Mouse (Mus musculus) cerebellum, postnatal 25 days (tissue): Measurements from ENCODE around the gene Dlg5.

Experiments
- DNase-seq, 2 experiments: peaks; one replicate each; pipeline ENCODE4 v3.0.0; 2021; ENCODE audit warnings: mixed read lengths in 2 of 2

The Dlg5 gene

DNA sequence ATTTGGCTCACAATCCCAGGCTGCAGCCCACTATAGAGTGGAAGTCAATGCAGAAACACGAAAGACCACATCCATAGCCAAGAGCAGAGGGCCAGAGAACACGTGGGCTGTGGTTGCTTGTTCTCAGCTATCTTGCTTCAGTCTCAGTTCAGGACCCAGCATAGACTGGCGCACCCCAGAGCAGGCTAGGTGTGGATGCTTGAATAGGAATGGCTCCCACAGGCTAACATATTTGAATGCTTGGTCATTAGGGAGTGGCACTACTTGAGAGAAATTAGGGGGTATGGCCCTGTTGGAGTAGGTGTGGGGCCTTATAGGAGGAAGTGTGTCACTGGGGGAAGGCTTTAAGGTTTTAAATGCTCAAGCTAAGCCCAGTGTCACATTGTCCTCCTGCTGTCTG is 62.8 kb downstream of the Dlg5 start:
- no peak for DNase-seq

DNA sequence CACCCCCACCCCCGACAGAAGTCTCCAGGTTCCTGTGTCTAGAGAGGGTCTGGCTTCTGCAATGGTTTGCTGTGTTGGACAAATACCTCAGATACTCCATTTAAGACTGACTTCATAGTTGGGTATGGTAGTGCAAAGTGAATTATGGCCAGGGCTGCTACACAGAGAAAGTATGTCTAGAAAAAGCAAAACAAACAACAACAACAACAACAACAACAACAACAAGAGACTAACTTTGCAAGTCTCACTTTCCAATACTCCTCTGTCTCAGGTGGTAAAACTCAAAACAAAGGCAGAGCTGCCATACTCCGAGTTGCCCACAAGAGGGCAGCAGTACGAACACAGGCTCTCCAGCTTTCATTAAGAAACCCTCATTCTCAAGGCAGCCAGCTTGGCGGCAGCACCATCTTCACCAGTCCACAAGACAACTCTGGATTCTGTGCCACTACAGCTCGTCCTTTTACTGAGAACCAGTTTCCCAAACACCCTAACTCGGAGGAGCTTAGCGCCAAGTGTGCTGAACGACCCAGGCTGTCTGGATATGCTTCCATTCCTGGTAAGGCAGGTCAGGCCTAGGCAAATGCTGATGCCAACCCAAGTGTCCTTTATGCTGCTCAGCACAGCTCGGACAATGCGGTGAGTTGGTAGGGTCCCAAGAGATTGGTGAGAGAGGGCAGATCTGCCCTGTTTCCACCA is 63.8 kb downstream of the Dlg5 start:
- DNase-seq = peak; percentile 74 to 82

DNA sequence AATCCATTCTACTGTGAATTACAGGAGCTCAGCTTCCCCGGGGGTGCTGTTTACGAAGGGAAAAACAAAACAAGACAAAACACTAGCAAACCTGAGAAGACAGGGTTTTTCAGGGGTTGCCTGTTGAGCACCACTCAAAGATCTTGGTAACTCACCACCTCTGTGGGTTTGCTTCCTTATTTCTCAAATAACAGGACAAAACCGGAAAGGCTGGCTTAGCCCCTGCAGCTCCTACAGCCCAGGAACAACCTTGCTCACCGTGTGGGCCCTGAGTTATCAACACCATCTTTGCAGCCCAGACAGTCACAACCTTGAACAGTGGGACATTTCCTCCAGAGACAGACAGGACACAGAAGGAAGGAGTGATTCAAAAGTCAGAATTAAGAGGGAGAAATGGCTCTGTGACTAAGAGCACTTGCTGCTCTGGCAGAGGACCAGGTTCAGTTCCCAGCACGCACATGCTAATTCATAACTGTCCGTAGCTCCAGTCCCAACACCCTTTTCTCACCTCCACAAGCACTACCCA is 66.2 kb downstream of the Dlg5 start:
- DNase-seq = no peak

DNA sequence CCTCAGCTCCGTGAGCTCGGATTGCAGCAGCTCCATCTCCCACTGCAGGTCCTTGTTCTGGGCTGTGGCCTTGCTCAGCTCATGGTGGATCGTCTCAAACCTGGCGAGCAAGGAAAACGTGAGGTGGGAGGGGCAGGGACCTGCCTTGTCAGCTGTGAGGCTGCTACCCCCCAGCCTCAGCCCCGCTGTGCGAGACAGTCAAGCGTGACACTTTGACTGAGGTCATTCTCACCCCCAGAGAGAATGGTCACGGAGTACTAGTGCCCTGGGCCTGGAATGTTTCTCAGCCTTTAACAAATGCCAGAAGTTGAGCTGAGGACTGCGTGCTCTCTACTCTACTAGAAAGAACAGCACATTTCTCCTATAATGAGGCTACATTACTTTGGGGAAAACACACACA is 69.1 kb downstream of the Dlg5 start:
- no peak for DNase-seq

DNA sequence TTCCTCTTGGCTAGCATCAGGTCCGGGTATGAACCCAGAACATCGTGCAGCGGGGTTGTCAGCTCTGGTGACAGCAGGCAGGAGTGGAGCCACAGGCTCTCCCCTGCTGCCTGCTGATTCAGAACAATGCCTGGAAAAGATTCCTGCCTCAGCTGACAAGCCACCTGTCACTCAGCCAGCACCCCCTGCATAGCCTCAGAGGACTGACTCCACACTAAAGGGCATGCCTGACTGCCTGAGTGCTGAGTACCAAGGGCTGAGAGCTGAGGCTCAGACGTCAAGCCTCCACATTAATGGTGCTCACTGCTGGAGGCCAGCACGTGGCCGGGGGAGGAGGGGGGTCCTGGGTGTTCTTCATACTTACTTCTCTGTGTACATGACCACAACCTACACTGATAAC is 72.4 kb downstream of the Dlg5 start:
- peak in 1 of 2 experiments; percentile 42 for DNase-seq

DNA sequence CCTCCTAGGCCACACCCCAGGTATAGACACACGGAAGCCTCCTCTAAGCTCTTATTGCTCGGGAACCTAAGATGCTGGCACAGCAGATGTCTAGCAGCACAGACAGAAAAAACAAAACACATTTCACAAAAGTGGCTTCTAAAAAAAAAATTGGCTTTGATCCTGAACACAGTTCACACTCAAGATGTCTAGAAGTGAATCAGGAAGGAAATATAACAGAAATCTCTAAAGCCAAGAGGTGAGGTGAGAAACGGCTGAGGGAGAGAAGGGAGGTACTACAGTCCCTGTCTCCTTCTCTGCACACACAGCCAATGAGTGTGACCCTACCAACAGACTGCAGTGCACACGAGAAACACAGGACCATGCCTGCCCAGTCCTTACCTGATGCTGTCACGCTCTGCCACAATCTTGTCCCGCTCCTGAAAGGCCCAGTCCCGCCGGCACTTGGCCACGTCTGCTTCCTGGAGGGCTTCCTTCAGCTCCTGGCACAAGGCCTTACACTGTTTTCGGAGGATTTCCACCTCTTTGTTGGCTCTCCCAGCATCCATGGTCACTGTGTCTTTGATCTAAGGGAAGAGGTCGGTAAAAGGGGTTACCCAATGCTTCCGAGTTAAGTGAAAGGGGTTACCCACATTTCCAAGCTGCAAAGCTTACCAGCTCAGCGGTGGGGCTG is 73.9 kb downstream of the Dlg5 start:
- peak in 1 of 2 experiments; percentile 28 for DNase-seq

DNA sequence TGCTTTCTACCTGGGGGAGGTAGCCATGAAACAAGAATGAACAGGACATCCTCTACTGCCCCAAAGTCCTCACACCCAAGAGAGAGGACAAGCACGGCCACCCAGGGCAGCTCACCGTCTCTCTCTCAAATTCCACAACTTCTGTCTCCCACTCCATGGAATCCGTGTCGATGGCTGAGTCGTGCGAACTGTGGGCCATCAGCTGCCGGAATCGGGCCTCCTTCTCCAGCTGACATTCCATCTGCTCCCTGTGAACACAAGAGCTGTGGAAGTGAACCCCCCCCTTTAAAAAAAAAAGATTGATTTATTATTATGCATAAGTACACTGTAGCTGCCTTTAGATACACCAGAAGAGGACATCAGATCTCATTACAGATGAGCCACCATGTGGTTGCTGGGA is 79.7 kb downstream of the Dlg5 start:
- DNase-seq = peak in 1 of 2 experiments; percentile 27

DNA sequence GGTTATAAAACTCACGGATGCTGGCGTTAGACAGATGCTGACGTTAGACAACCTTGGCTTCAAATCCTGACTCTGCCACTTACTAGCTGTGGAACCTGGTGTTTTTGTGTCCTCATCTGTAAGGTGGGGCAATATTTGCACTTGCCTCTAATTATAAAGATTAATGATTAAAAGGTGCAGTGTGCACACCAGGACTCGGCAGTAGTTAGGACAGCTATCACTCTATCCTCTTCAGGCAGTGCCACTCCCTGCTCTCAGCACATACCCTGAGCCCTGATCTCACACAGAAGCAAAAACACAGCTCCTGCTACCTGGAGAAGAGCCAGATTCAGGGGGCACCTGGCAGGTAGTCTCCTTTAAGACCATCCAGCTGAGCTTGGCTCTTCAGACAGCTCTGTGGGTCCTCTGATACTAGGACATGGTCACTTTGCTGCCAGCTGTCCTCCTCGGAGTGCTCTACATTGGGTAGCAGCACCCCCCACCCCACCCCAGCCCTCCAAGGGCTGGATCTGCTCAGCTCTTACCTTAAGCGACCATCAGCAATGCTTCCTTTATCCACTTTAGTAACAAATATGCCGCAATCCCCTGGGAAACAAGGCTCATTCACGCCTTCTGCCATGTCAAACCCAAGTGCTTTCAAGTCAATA is 80.9 kb downstream of the Dlg5 start:
- DNase-seq = no peak

DNA sequence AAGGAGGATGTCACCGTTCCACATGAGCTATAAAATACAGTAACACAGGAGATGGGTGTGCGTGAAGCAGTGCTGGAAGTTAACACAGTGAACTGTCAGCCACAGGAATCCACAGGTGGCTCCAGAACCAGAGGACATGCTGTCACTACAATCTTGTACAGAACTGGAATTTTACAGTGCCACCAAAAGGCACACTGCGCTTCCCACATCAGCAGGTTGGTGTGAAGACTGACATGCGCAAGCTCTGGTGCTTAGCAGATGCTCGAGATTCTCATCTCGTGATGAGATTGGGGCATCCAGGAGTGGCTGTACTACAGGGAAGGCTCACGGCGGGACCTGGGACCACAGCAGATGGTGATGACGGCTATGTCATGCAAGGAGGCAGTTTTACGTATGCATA is 82.9 kb downstream of the Dlg5 start:
- no peak for DNase-seq

DNA sequence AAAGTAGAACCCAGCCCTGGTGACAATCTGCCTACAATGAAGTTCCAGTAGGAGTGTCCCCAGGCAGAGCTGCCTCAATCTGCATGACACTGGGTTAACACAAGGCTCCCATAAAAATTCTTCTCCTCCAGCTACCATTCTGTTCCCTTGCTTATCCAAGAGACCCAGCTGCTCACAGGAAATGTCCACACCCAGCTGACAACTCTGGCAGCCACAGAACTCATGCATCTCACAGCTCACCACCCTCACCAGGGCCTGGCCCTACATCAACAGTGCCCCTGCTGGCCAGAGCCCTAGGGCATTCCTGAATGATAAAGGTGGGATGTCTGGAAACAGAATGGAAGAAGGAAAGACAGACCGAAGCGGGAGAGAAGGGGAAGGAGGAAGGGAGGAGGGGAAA is 96.8 kb downstream of the Dlg5 start:
- no peak for DNase-seq

DNA sequence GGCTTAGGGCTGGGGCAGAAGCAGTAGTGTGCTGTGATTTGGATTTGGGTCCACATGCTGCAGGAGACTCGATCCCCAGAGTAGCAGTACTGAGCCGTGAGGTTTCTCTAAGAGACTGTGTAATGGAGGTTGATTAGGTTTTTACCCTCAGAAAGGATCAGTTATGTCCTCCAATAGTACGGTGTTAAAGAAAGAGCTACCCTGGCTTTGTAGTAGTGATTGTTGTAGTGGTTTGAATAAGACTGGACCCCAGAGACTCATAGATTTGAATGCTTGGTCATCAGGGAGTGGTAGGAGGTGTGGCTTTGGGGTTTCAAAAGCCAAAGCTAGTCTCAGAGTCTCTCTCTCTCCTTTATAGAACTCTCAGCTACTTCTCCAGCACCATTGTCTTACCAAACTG is 100.9 kb downstream of the Dlg5 start:
- DNase-seq = no peak

DNA sequence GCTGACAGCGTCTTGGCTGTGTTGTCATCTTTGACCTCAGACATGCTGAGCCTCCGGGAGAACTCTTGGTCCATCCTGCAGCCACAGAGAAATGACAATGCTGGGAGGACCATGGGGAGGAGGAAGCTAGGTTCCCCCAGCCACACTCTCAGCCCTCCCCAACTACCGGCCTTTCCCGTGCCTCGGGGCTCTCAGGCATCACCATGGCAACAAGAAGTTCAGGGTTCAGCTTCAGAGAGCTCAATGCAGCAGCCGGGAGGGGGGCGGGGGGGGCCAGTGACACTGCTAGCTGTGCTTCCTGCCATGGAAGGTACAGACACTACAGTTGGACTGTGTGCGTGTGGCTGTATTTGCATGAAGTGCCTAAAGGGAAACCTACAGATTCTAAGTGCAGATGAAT is 101.3 kb downstream of the Dlg5 start:
- no peak for DNase-seq

DNA sequence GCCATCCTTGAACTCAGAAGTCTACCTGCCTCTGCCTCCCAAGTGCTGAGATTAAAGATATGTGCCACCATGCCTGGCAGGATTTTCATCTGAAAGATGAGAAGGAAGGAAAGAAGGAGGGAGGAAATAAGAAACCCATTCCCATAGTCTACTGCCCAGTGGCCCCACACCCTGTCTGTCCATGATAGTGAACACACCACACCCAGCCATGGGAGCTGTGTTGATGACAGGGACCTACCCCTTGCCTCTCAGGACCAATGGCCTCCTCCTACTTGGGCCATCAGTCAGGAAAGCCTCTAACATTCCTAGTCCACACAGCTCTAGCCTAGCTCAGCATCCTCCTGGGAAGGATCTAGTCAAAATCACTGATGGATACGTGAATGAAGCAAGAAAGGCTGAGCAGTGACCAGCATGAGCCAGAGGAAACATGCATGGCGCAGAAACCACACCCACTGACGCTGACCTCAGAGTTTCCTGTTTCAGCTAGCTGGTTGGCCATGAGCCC is 102.7 kb downstream of the Dlg5 start:
- DNase-seq = no peak

DNA sequence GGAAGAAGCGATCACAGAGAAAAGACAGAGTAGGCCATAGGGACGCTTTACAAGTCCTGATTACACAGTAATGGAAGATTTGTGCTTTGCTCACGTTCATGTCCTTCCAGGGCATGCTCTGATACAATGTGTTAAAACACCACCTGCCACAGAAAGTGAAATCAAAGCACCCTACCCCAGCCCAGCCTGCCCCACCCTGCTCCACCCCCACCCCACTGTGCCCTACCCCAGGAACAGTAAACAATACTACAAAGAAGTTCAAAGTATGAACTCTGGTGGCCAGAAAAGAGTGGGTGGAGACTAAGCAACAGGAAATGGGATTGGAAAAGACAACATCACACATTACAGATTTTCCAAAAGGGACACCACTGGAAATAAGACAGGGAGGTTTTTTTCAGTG is 104.0 kb downstream of the Dlg5 start:
- no peak for DNase-seq

DNA sequence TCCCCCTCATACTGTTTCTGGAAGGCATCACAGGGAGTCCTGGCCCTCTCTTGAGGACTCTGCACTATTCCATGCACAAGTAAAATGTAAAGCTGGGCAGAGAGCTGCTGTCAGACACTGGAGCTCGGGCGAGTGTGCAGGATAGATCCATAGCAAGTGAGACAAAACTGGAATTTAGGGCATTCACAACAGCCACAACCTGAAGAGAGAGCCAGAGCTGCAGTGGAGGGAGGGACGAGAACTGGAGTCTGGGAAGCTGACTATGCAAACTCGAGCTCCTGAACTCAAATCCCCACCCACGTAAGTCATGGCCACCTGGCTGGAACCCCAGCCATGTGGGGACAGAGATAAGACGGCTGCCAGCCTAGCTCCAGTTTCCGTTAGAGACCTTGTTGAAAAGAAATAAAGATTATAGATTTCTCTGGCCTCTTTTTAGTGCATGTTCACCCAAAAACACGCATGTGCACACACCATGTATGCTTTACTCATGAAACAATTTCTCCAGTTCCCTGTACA is 105.4 kb downstream of the Dlg5 start:
- DNase-seq = no peak

DNA sequence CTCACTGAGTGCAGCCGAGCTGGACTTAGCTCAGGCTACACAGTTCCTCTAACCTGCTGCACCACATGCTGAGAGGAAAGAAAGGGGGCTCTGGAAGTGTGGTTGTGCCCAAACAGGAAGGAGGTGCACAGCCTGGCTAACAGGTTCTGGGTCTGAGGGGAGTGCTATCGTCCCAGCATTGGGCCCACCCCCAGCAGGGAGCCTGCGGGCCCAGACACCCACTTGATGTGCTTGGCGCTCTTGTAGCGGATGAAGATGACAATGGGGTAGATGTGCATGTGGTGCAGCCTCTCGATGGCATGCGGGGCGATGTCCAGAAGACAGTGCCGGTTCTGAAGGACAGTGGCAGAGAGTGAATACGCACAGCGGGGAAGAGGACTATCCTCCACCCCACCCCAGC is 108.8 kb downstream of the Dlg5 start:
- no peak for DNase-seq

DNA sequence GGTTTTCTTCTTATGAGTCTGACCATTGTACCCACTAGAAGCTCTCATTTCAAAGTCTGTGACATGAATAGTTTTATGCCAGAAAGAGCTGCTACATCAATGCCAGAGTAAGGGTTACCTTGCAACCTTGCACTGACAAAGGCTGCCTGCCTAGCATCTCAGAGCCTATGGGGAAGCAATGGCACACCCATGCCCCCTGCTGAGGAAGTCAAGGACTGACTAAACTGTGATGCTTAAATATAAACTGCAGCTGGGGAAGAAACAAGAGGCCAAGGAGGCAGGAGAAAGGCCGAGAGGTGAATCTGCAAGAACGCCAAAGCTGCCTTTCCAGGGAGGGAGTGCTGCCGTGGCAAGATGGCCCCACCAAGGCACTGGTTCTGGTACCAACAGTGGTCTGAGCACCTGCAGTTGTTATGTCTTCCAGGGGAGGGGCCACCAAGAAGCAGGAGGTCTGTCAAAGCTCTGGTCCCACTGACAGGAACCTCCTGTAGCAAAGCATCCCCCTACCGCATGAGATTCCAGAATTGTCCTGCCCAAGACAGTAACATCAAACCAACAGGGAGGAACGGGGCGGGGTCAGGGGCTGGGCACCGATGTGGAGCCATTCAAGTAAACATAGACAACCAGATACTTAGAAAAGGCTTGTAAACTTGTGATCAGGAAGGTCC is 111.0 kb downstream of the Dlg5 start:
- no peak for DNase-seq

DNA sequence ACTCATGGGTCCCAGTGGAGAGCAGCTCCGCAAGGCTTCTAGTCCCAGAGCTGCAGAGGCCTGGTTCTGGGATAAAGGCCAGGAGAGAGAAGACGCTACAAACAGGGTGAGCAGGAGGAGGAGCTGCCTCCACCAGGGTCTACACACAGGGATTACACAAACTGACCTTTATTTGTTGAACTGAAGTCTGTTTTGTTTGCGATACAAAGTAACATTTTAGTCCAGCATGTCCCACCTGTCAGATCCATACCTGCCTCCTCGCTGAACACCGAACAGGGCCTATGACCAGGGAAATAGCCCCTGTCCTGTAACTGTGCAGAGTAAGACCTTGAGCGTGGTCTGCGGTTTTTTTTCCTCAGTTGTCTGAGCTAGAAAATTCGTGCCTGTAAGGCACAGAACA is 111.9 kb downstream of the Dlg5 start:
- no peak for DNase-seq

DNA sequence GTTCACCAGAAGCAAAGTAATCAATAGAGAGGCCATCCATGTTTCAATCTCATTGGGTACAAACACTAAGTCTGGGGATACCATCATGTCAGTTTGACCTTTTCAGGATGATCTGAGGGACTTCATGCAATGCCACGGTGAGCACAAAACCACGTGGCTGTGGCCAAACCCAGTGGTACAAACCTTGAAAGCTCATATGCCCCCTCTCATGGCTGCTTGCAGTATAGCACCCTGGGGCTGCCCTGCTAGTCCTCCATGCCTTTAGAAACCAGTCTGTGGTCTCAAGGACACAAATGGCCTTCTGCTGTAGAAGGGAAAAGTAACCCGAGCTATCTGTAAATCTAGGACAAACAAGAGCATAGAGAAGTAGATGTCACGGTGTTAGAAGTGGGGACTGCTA is 113.6 kb downstream of the Dlg5 start:
- peak in 1 of 2 experiments; percentile 28 for DNase-seq

DNA sequence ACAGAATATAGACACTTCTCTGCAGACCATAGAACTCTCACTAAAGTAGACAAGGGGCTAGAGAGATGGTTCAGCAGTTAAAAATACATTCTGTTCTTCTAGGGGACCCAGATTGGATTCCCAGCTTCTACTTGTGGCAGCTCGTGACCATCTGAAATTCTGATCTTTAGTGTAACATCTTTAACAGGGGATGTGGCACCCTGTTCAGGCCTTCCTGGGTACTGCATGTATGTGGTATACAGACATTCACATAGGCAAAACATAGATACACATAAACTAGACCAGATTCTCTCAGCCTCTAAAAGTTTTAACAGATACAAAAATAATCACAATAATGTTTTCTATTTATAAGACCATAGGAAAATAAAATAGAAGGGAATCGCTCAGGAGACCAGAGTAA is 120.7 kb downstream of the Dlg5 start:
- DNase-seq = no peak

DNA sequence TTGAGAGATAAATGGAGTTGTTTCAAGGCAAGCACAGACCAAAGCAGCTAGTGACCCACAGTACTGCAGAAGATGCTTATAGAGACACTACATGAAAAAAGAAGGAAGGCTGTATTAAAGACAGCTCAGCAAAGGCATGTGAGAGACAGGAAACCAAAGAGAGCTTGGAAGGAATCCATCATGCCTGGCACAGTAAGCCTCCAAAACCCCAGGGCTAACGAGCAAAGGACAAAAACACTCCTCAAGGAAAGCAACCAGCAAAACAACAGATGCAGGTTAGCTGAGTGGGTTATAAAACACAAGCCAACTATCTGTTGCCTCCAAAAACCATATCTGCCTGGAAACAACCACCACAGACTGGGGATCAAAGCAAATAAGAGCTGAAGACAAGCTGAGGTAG is 121.5 kb downstream of the Dlg5 start:
- DNase-seq = no peak

DNA sequence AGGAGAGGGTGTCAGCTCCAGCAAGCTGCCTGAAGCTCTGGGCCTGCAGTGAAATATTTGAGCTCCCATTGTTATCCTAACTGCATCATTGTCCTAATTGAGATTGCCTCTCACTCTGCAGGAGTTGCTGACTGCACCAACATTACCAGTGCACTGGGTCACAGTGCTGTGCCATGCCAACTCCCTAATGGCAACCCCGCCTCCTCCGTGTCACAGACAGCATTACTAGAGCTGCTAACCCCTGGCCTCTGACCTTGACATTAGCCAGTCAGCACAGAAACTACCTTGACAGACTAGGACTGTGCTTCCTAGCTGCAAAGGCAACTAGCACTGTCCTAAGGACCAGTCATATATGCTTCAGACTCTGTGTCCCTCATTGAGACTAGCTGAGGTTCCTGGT is 139.0 kb downstream of the Dlg5 start:
- DNase-seq = no peak

DNA sequence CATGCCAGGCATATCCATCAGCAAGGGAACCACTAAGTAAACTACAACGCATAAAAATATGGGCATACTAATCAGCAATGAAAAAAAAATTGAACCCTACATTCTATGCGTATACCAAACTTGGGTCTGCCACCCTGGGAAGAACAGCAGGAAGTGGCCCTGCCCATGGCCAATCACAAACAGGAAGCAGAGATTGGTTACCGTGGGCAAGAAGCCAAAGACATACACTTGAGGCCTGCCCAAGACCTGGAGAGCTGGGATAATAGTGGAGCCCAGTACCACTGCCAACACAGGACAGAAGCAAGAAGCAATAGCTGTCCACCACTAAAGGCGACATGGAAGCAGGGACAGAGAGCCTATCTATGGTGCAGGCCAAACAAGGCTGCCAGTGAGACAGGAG is 146.9 kb downstream of the Dlg5 start:
- DNase-seq = no peak
